Mouse (Mus musculus) kidney, adult 2 months (tissue): Measurements from ENCODE around the gene Nat8f1.
"Not testable (repeated sequence)": the region's sequence is repeated elsewhere in the genome, so short reads cannot be mapped to it uniquely, and the experiment has no call there.

Source experiments
- CTCF ChIP-seq: fragments of 200-500 bp; conservative IDR thresholded peaks from 2 replicates; pipeline ENCODE4 v1.5.1; 2011; ENCODE audit warnings: low read depth, mild to moderate bottlenecking, control low read depth, low read length, moderate library complexity, mixed read lengths; ENCODE audit not compliant: insufficient read depth, insufficient read length
- POLR2A ChIP-seq: fragments of 200-500 bp; IDR thresholded peaks from one replicate; pipeline ENCODE4 v1.6.1; 2011; ENCODE audit warnings: low read depth, low read length, control low read depth

GRCm38 (mm10) chr6:85898596-85899475 lies 16.7 kb downstream of the Nat8f1 start:
- TF ChIP-seq POLR2A, CTCF: not testable (repeated sequence)
